Mouse (Mus musculus) adrenal gland (tissue): ENCODE data around the gene Cdk14.
"Not testable (repeated sequence)": the region's sequence is repeated elsewhere in the genome, so short reads cannot be mapped to it uniquely, and the experiment has no call there.

Experiments
- intact Hi-C: fragments of 180-260 bp; cut with DNase I; formaldehyde crosslinking; loops from one replicate; pipeline ENCODE4 v1.15.1; 2025

The Cdk14 gene

DNA sequence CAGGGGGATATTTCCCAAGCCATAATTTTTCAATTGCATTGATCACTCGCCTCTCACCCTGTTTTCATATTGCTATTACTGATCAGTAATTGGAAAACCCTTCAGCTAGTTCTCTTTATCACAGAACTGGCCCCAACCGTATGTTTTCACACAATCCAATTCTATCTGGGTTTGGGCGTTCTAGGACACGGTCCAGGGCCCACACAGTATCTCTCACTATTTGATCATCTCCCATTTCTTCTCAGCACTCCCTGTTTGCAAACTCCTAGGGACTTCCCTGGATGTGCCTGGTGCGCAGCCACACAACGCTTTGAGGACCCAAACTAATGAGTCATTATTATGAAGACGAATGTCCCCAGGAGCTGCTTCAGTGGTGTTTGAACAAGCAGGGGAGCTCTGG is 502.4 kb downstream of the Cdk14 start:
- intact Hi-C loops = loop anchor here (2.0 to 10.0 kb wide), 3 partner anchors 163 to 715 kb away; partner anchors contain the start of gene Fzd1

DNA sequence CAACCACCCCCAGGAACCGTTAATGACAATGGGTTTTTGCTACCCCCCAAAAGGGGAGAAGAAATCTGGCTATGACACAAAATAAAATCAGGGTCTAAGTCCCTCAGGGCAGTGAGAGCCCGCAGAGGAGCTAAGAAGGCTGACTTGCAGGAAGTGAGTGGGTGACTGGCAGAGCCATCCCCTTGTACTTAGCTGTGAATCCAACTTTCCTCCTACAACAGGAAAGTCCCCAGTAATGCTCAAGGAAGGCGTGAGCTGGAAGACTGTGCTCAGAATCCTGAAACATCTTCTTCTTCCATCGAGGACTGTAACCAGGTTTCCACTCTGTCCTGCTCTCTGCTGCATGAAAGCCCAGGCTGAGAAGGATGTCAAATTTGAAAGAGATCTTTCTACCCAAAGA is 502.8 kb downstream of the Cdk14 start:
- intact Hi-C loops = loop anchor here (5.0 to 10.0 kb wide), 2 partner anchors 162 to 715 kb away; partner anchors contain the start of gene Fzd1

DNA sequence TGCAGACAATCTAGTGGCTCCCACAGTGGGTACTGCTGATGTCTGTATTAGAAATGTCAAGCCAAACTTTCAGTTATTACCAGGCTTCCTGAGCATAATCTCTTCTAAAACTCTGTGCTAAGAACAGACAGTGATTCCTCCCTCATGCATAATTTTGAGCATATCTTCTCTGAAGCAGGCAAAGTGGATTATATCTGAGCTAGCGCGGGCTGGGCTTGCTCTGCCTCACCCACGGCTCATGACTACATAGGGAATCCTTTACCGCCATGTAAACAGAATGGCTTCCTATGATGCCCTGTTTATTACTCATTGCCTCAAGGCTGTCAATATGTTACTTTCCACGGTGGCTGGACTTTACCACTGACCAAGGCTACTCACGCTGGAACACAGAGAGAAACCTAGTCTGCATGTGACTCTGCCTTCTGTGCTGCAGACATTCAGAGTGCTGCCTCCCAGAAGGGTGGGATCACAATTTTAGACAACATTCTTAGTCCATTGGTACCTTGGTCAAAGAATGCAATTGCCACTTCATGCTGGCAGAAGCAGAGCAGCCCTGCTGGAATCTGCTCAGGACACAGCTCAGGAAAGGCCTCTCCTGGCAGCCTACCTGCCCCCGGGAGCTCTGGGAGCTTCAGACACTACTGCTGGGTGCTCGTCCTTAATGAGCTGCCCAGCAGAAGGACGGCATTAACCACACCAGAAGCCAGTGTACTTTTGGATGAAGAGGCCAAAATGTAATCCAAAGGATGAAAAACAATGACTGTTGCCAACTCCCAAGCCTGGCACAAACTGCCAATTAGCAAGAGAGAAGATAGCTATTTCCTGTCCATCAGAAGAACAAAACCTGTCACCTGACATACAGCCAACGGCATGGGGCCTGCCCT is 503.5 kb downstream of the Cdk14 start:
- intact Hi-C loops = loop anchor here (5.0 to 10.0 kb wide), 2 partner anchors 162 to 714 kb away; partner anchors contain the start of gene Fzd1

DNA sequence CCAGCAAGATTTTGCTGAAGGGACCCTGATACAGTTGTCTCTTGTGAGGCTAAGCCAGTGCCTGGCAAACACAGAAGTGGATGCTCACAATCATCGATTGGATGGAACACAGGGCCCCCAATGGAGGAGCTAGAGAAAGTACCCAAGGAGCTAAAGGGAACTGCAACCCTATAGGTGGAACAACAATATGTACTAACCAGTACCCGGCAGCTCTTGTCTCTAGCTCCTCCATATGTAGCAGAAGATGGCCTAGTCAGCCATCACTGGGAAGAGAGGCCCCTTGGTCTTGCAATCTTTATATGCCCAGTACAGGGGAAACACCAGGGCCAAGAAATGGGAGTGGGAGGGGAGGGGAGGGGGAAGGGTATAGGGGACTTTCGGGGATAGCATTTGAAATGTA is 515.2 kb downstream of the Cdk14 start:
- intact Hi-C loops = not testable (repeated sequence)

DNA sequence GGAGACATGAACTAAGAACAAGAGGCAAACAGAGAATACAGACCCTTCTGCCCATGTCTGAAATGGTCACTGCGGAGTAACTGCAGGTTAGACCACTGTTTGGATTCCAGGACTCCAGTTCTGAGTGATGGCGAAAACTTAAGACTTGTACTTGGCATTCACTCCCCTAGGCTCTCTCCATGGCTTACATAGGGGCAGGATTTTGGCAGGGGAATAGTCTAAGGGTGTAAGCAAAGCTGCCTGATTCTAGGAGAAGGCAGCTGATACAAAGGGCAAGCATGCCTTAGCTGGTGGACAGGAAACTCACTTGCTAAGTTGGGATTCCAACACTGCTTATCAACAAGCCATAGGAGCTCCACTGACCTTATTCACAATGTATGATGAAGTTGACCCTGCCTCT is 521.9 kb downstream of the Cdk14 start:
- intact Hi-C loops = no loop called here

DNA sequence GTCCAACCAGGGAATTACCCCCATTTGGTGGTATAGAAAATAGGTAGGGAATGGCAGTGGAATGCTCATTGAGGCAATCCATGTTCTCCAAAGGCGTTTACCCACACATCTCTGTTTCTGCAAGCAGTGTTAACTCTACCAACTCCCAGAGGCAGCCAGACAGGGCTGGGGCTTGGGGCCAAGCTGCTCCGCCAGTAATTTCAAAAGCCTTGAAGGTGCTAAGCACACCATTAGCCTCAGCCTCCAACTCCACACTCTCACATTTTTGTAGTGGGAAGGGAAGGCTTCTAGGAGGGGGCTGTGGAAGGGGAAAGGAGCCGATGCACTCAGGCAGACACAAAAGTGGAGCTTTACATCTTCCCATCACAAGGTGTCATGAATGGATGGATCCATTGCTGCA is 525.1 kb downstream of the Cdk14 start:
- intact Hi-C loops = no loop called here

DNA sequence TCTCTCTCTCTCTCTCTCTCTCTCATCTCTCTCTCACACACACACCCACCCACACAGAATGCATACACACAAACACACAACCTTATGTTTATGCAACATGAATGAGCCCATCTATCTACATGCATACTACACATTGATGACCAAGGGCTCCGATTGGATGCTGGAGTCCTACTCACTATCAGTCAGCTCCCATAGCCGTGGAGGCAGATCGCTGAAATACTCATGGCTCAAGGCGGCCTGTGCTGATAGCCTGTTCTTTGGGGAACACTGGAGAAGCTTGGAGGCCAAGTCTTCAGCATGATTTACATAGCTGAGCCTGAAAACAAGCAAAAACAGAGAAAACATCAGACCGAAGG is 526.3 kb downstream of the Cdk14 start:
- intact Hi-C loops = no loop called here

DNA sequence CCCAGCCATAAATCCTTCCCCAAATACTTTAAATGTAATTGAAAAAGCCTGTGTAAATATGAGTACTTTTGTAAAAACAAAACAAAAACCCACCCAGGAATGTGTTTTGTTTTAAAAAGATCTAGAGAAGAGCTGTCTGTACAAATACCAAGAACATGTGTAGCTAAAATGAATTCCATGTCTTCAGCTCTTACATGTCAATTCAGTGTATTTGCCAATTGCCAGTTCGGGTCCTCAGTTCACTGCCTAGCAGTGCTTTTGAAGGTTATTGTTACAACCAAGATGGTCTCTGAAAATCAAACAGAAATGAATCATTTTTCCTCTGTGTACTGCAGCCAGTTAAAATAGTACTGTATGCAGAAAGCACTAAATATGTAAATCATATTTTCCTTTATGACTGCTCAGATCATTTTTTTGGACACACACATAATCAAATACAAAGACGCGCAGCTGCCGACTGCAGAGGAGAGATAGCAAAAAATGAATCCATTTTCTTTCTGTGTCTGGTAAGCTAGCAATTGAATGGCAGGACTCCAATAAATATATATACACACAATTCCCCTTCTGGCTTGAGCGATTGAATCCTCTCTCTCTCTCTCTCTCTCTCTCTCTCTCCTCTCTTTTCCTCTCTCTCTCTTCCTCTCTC is 526.8 kb downstream of the Cdk14 start:
- intact Hi-C loops = no loop called here

DNA sequence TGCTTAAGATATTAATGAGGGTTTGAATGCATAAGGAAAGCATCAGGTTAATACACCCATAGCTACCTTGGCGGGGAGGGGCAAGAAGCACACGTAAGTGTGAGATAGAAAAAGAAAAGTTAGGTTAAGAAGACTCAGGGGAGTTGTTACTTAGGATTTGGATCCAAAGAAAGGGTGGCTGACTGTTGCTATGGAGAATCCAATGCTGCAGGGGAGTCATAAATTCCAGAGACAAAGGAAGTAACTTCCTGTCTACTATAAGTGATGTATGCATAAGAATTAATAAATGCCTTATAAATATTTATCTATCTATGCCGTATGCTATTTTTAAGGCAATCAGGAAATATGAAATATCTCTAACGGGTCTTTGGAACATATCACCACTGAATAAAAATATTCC is 527.4 kb downstream of the Cdk14 start:
- intact Hi-C loops = no loop called here

DNA sequence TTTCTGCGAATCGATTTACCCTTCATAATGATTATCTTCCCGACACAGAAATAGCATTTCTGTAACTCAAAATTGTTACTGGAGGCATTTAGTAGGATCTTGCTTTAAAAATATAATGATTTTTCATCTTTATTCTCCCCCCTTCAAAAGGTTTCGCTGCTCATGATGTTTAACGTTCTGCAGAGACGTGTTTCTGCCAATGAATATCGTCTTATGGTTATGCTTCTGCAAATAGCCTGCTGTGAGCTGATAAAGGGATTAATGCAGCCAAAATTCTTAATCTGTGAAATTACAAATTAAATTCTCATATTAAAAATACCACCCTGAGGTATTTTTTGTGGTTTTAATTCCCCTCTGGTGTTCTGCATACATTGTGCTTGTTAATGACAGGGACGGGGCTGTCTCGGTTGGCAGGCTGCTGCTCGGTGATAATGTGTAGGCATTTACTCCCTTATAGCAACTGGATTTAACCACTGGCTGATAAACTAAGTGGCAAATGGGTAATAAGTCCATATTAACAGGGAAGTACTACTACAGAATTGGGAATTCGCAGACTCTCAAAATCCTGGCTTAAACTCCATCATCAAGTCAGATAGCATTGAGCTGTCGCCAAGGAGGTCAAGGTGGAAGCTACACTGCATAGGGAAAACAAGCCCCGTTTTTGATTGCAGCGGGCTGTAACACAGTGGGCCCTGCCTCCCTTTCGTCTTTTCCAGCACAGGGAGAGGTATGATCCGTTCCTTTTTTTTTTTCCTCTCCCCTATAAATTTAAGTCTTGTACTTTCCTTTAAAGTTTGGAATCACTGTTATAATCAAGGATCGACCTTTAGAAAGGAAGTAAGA is 528.0 kb downstream of the Cdk14 start:
- intact Hi-C loops = no loop called here

DNA sequence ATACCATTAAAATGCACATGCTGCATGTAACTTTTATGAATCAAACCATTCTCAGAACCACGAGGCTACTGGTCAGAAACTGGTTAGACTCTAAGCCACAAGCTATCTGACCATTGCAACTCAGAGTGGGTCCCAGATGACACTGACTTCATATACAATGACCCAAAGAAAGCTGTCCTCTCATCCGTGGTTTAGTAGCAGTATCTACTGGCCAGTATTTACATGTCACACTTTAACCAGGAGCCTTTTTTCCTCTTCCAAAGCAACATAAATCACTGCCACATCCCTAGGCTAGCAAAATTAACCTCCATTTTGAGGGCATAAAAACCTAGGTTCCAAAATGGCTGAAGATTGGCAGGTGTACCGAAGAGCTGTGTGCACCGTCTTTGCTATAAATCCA is 533.0 kb downstream of the Cdk14 start:
- intact Hi-C loops = no loop called here

DNA sequence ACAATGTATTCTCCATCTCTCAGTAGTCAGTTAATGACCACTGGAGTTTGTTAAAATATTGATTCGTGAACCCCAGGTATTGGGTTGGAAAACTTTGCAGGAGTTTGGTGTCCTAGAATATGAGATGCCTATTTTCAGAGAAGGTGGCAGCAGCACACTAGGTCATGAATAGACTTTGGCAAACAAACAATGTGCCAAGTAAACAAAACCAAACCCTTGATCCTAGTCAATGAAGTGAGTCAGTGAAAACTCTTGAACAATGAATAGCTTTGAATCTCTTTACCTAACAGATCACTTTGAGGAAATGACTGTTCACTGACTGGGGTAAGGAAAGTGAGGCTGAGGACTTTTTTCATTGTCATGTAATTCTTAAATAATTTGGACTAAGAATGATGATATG is 537.3 kb downstream of the Cdk14 start:
- intact Hi-C loops = no loop called here

DNA sequence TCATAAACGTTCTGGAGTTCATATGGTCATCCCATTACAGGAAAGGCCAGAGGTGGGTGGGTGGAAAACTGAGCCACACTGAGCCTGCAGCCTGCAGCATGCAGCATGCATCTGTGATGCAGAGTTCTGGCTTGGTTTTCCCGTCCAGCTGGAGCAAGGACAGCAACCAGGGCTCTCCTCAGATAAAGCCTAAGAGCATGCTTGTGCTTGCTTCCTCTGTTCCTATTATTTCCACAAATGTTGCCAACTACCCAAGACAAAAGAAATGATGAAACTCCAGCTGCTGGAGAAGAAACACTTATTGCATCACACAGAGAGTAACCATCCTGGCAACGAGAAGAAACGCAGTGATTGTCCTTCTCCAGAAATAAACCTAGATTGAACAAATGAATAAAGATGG is 539.8 kb downstream of the Cdk14 start:
- intact Hi-C loops = no loop called here

DNA sequence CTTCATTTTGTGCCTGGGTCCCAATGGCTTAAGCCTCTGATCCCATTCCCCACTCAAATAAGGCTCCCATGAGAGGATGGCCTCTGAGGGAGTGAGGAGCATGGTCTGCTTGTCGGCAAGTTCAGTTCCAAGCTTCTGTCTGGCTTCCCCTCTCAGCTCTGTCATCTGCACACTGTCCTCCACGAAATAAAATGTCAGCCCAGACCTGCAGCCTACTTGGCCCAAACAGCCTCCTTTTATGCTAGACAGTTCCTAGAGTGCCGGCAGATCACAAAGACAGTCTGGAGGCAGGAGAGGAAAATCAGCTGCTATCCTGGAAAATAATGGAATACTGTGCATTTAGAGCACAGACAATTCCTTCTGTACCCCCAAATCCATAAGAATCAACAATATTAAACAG is 541.2 kb downstream of the Cdk14 start:
- intact Hi-C loops = no loop called here

DNA sequence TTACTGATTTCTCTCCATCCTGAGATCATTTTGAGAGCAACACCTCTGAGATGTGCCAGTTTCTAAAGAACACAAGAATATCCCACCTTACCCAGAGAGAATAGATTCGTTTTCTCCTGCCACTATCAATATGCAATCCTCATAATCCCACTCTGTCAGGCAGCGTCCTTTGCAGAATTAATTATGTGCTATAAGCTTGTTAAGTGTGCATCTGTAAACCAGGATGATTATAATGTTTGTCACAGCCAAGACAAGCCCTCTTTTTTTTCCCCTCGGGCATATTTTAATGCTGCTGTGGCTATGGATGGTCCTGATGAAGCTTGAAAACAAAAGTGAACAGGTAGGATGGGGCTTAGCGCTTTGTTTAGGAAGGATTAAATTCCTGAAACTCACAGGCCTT is 542.5 kb downstream of the Cdk14 start:
- intact Hi-C loops = no loop called here

DNA sequence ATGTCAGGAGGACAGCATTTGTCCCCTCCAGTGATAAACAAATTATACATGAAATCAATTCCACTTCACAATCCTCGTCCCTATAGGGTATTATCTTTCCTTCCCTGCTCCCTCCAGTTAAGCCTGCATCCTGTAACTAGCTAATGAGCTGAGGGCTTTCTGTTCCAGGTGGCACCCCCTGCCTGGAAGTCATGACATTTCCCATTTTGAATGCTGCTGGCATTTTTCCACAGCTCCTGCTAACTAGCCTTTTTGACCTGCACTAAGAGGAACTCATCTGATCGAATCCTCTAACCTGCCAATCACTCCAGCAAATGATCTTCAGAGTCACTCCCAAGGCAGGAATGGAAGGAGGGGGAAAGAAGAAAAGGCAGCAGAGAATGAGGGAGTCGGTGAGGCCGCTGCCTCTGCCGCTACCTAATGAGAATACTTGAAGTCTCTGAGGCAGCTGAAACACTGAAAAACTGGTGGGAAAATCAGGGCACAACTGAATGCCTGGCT is 542.9 kb downstream of the Cdk14 start:
- intact Hi-C loops = no loop called here

DNA sequence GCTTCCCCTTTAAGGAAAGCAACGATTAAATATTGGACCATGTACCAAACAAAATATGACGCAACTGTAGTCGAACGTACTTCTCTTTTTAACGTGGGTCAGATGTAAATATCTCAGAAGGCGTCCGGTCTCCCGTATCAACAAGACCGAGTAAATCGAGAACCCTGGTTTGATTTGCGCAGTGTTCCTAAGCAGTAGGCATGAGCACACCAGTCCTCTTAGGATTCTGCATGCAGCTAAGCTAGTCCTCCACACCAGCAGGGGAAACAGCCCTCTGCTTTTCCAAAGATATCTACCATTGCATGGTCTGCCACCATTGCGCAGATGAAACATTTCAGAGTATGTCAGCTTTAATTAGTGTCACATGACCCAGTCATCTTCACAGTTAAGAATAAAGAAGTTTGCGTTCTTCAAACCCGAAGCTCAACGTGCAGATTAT is 543.4 kb downstream of the Cdk14 start:
- intact Hi-C loops = no loop called here

DNA sequence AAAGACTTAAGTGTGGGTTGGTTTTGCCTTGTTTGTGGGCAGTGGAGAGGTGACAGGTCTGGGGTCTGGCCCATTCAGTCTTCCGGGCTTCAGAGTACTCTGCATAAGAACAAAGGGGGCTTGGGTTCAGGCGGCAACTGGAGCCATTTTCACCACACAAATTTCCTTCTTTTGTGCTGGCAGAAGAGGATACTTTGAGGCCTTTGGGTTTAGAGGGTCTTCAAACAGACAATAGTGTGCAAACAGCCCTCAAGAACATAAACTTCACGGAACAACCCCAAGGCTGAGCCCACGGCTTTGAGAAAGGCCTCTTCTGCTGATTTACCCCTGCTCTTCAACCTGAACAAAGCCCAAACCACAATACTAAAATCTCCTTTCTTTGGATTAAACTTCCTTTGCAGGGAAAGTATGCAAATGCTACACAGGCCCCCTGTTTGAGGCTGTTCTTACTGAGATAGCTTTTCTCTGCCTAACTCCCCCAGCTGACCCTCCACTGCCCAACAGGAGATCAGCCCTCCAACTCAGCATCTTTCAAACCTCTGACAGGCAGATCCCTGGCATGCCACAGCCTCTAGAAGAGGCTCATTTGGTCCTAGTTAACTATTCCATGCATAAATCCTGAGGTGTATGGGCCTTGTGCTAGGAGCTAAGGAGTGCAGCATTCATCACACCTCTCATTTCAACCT is 549.9 kb downstream of the Cdk14 start:
- intact Hi-C loops = no loop called here

DNA sequence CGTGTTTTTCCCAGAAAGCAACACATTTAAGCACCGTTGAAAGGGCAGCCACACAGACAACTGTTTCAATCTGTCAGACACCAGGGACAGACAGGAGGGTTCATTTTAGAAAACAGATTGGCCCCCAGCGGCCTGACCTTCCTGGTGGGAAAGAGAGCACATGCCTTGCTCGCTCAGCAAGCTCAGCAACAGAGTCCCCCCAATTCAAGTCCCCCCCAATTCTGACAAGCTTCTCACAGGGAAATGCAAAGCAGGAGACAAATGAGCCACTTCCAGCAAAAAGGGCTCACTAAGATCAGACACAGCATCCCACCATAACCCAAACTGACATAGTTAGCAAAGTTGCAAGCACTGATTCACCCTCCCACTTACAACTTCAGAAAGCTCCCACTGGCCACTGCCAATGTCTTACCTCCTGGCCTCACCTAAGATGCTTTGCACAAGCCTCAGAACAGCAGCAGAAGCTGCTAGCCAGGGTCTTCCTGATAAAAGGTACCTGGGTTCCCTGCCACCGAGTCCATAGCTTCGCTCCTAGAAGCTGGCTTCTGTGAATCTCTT is 551.5 kb downstream of the Cdk14 start:
- intact Hi-C loops = no loop called here

DNA sequence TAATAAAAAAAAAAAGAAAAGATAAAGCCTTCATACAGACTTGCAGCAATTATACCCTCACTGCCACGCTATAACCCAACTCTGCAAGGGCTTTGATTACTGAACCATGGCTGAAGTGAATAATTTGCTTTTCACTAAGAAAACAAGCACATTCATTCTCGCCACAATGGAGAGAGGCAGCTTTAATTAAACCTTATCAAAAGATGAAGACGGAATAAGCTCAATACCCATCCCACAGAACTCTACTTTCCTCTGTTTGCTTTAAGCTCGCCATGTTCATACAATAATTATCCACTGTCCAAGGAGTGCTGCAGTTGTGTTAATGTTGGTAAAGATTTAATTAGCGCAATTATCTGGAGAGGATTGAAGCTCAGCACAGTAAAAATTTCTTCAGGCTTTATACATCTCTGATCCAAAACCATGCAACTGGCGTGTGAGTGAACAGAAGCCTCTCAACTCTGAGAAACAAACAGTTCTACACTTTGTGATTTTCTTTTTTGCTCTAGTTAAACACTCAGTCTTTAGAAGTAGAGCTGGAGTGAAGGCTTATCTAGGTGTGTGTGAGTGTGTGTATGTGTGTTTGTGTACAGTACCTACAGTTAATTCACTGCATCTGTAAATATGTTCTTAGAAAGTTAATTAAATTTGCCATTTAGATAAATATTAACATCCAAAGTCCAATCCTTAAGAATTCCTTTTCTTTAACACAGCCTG is 552.1 kb downstream of the Cdk14 start:
- intact Hi-C loops = no loop called here
